Mouse (Mus musculus) liver, adult 2 months (tissue): ENCODE results near the gene Lrrc75a.

Experiments used
- CTCF ChIP-seq: fragments of 200-500 bp; IDR thresholded peaks from 2 replicates; pipeline ENCODE4 v1.5.1; 2011; ENCODE audit warnings: low read depth, low read length, control low read depth
- POLR2A ChIP-seq: fragments of 200-500 bp; IDR thresholded peaks from 2 replicates; pipeline ENCODE4 v1.6.1; 2011; ENCODE audit warnings: low read length, control low read depth; ENCODE audit not compliant: insufficient read depth; ENCODE audit errors: extremely low read depth

DNA sequence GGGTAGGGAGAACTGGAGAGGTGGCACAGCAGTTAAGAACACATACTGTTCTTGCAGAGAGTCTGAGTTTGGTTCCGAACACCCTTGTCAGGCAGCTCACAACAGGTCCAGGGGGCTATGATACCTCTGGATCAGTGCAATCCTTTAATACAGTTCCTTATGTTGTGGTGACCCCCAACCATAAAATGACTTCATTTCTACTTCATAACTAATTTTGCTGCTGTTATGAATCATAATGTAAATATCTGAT lies 40.4 kb downstream of the Lrrc75a start:
- TF ChIP-seq CTCF: no peak
- TF ChIP-seq POLR2A: no peak
